Mouse (Mus musculus) liver, embryonic 16.5 days (tissue): ENCODE results near the gene Erbb3. TPM values are rescaled to one million over a fixed set of nuclear protein-coding genes. Genes with fewer than 3 reads are reported as not detected.

Source experiments
- ATAC-seq: fragments of 200-750 bp; cut with Nextera tagmentation; 2 replicates; pipeline ENCODE4 v1.8.0; 2017; ENCODE audit warnings: low read depth, mild to moderate bottlenecking, moderate number of reproducible peaks, moderate library complexity
- H3K27ac ChIP-seq: fragments of 300-500 bp; sonication (generic); 2 replicates; pipeline ENCODE4 v1.5.1; 2014; ENCODE audit warnings: mild to moderate bottlenecking, low read length
- H3K27me3 ChIP-seq: fragments of 300-500 bp; sonication (generic); 2 replicates; pipeline ENCODE4 v1.6.1; 2014; ENCODE audit warnings: low read depth, low read length, mixed read lengths; ENCODE audit not compliant: control insufficient read depth, insufficient read depth
- H3K36me3 ChIP-seq: fragments of 300-500 bp; sonication (generic); 2 replicates; pipeline ENCODE4 v1.6.1; 2014; ENCODE audit warnings: mild to moderate bottlenecking; ENCODE audit not compliant: control insufficient read depth, insufficient read depth
- H3K4me1 ChIP-seq: fragments of 300-500 bp; sonication (generic); 2 replicates; pipeline ENCODE4 v1.6.1; 2014; ENCODE audit warnings: low read depth, low read length, mixed read lengths; ENCODE audit not compliant: control insufficient read depth
- H3K4me2 ChIP-seq: fragments of 300-500 bp; sonication (generic); 2 replicates; pipeline ENCODE4 v1.6.1; 2014; ENCODE audit warnings: low read depth, low read length, mixed read lengths
- H3K4me3 ChIP-seq: fragments of 300-500 bp; sonication (generic); 2 replicates; pipeline ENCODE4 v1.5.1; 2014; ENCODE audit warnings: low read depth, mild to moderate bottlenecking, low read length
- H3K9ac ChIP-seq: fragments of 300-500 bp; sonication (generic); 2 replicates; pipeline ENCODE4 v1.6.1; 2014; ENCODE audit warnings: low read depth, low read length
- H3K9me3 ChIP-seq: fragments of 300-500 bp; sonication (generic); replicated peaks from 2 replicates; pipeline ENCODE4 v1.6.1; 2016; ENCODE audit warnings: low read length; ENCODE audit not compliant: control insufficient read depth
- WGBS: fragments of 180-500 bp; shearing (Covaris S2); extraction: QIAGEN DNeasy Blood & Tissue Kit; methylation state at CpG from one replicate; pipeline ENCODE4 v1.1.7; 2014; ENCODE audit not compliant: insufficient replicate concordance; 5-methylcytosine and 5-hydroxymethylcytosine counted together
- polyA plus RNA-seq: library from polyadenylated mRNA; unstranded; fragments of >200 nt; fragmentation: Nextera tagmentation; extraction: Ambion mirVana; gene quantifications from 2 replicates; pipeline ENCODE4 v1.2.1, GENCODE M21; 2015

Gene Erbb3
- polyA plus RNA-seq, 1 experiment from 2014 or later, result 5.2 TPM

DNA sequence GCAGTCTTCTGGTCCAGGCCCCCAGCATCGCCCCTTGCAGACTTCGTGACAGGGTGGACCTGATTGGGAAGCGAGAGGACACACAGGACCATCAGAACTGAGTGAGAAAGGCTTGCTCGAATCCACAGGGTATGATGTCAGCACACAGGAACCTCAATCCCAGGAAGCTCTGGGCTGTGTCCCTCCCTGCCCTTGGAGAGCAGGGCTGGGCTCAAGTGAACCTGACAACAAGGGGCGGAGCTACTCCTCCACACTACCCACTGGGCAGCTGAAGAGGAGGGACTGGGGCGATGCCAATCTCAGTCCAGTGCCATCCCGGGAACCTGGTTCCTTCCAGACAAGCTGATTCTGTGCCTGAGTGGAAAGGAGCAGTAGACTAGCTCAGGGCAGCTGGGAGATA, 5.8 kb downstream of the Erbb3 start:
- Histone ChIP-seq H3K27ac (no peak overlapping the region), H3K9me3 (no peaks in the 10 kb centered on the region), H3K27me3 (peaks cover 40% of the 10 kb centered on the region), H3K4me3 (no peak overlapping the region), H3K4me2 (no peak overlapping the region), H3K36me3 (no peaks in the 10 kb centered on the region), H3K4me1 (peaks cover 5% of the 10 kb centered on the region), H3K9ac (no peak overlapping the region)
- WGBS, result 31% methylated on average over 7 of the region's 7 CpGs
- ATAC-seq, result no peak

DNA sequence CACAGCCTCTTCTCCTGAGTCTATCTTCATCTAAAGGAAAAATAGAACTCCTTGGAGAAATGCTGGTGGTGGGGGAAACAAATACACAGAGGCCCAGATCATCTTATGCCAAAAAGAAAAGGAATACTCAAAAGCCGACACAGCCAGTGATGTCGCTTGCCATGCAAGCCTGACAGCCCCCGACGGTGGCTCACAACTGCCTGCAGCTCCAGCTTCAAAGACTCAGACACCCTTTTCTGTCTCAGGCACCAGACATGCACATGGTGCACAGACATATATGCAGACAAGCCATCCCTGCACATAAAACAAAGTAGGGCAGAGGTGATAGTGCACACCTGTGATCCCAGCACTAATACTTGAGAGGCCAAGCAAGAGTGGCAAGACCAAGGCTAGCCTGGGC, 9.7 kb downstream of the Erbb3 start:
- ATAC-seq, result no peak
- Histone ChIP-seq H3K9ac (no peak overlapping the region), H3K36me3 (no peaks in the 10 kb centered on the region; the same call in 1 of the 2 replicates), H3K4me2 (no peak overlapping the region), H3K9me3 (no peaks in the 10 kb centered on the region), H3K27ac (no peak overlapping the region), H3K4me3 (no peak overlapping the region), H3K4me1 (no peaks in the 10 kb centered on the region), H3K27me3 (peaks cover 8% of the 10 kb centered on the region)
- WGBS, result 83% methylated on average over 4 of the region's 4 CpGs

DNA sequence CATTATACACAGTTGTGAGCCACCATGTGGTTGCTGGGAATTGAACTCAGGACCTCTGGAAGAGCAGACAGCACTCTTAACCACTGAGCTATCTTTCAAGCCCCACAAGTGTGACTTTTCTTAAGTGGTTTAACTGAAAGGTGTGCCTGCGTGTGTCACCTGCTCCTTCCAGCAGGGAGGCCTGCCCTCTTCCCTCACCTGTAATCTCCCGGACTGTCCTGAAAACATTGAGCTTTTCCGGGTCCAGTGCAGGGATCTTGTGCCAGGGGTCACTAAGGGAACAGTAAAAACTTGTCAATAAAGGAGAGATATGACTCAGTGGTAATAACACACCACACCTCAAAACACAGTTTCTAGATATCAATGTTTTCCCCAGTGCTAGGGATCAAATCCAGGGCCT, 10.2 kb downstream of the Erbb3 start:
- Histone ChIP-seq H3K9me3 (no peaks in the 10 kb centered on the region), H3K27ac (no peak overlapping the region), H3K4me3 (no peak overlapping the region), H3K36me3 (no peaks in the 10 kb centered on the region; the same call in 1 of the 2 replicates), H3K27me3 (peaks cover 7% of the 10 kb centered on the region), H3K4me1 (no peaks in the 10 kb centered on the region), H3K9ac (no peak overlapping the region), H3K4me2 (no peak overlapping the region)
- ATAC-seq, result no peak
- WGBS, result 71% methylated on average over 3 of the region's 3 CpGs

DNA sequence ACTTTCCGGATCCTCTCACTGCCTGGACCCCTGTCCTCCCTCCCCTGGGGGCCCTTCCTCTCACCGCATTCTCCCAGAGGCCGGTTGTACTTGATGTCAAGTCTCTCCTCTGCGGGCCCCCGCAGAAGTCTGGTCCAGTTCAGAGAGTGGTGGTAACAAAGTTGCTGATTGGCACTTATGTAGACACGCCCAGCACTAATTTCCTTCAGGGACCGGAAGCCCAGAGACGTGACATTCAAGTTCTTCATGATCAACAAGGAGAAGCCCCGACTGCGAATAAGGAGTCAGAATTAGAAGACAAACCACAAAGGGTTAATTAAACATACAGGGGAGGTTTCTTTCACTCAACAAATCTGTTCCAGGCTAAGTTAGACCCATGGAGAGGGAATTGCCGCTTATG, 11.1 kb downstream of the Erbb3 start:
- ATAC-seq, result no peak
- Histone ChIP-seq H3K27ac (no peak overlapping the region), H3K4me1 (no peaks in the 10 kb centered on the region), H3K36me3 (no peaks in the 10 kb centered on the region; the same call in 1 of the 2 replicates), H3K9ac (no peak overlapping the region), H3K9me3 (no peaks in the 10 kb centered on the region), H3K4me3 (no peak overlapping the region), H3K4me2 (no peak overlapping the region), H3K27me3 (peaks cover 4% of the 10 kb centered on the region)
- 60% methylated on average over 11 of the region's 11 CpGs for WGBS

DNA sequence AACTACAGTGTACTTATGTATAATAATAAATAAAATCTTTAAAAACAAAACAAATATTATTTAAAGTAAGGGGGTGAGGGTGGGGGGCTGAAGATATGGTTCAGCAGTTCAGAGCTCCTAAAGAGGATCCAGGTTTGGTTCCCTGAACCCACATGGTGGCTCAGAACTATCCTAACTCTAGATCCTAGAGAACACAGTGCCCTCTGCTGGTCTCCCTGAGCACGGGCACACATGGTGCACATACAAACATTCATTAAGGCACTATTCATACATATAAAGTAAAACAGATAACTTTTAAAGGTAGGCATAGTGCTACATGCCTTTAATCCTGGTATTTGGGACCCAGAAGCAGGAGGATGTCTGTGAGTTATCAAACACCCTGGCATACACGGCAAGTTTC, 14.4 kb downstream of the Erbb3 start:
- H3K9me3 ChIP-seq, result no peaks in the 10 kb centered on the region
- no peaks in the 10 kb centered on the region for H3K4me1 ChIP-seq
- no peak overlapping the region for H3K27ac ChIP-seq
- H3K27me3 ChIP-seq, result peaks cover 3% of the 10 kb centered on the region; the same call in 1 of the 2 replicates
- ATAC-seq, result no peak
- no peak overlapping the region for H3K4me3 ChIP-seq
- H3K9ac ChIP-seq, result no peak overlapping the region
- no peak overlapping the region for H3K4me2 ChIP-seq
- no peaks in the 10 kb centered on the region; the same call in 1 of the 2 replicates for H3K36me3 ChIP-seq
- 72% methylated on average over 2 of the region's 2 CpGs for WGBS

DNA sequence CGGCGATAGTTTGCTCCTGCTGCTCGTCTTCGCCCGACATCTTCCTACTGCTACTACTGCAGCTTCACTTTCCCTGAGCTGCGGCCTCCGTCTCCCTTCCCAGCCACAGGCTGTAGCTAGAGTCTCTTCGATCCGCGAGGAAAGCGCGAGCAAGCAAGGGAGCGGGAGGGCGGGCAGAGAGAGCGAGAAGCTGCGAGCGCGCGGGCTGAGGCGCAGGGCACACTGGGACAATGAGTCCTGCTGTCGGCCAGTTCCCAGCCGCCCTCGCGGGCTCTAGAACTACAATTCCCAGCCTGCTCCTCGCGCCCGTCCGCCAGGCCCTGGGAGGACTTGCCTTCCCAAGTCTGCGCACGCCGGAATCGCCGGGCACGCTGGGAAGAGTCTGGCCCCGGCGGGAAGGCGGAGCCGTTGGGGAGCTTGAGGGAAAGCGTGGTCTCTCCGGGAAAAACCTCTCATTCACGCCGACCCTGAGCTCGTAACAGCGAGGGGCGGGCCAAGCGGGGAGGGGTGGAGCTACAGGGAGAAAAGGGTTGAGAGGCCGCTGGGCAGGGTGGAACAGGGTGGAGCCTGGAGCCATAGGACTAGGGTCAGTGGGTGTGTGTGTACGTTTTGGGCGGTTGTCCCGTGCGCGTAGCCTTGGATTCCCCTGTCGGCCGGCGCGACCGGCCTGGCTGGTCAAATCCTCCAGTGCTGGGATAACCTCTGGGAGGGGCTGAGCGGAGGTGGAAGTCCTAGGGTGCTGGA, 23.5 kb downstream of the Erbb3 start, which contains the start of gene Pa2g4:
Pa2g4 (minus strand) TSS at position 200 of the 744 bp plus-strand sequence.
- Histone ChIP-seq H3K4me1 (peaks cover 19% of the 10 kb centered on the region), H3K36me3 (peaks cover 14% of the 10 kb centered on the region), H3K27me3 (no peaks in the 10 kb centered on the region), H3K4me3 (peak within 1 kb of the TSS; percentile 94), H3K9me3 (no peaks in the 10 kb centered on the region), H3K27ac (peak within 1 kb of the TSS; percentile 99), H3K9ac (peak within 1 kb of the TSS; percentile 97), H3K4me2 (peak within 1 kb of the TSS; percentile 95)
- under 1% methylated on average over 58 of the region's 58 CpGs for WGBS
- ATAC-seq, result peak; percentile 95

DNA sequence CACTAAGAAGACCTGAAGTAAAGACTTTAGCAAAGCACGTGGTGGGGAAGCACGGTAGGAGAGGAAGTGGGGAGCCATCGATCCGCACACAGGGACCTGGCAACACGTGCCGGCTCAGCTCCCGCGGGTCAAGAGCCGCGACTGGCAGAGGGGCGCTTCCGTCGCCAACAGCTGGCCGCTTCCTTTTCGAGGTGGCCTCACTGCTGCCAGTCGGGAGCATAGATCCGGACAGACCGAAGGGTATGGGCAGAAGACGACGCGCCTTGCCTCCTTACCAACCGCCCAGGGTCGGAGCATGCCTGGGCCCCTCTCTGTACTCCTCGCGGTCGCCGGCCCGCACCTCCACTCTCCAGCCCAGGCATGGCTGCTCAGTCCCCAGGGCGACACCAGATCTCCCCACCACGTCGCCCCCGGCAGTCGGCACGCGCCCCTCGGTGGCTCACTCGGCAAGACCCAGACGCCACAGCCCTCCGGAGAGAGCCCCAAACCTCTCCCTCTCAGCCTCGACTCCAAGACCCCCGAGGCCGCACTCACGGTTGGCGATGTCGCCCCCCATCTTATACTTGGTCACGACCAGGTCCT, 24.2 kb downstream of the Erbb3 start:
- Histone ChIP-seq H3K4me1 (peaks cover 19% of the 10 kb centered on the region), H3K4me3 (peak overlapping the region; percentile 94), H3K9ac (peak overlapping the region; percentile 97), H3K4me2 (peak overlapping the region; percentile 95), H3K9me3 (no peaks in the 10 kb centered on the region), H3K36me3 (peaks cover 21% of the 10 kb centered on the region), H3K27me3 (no peaks in the 10 kb centered on the region), H3K27ac (peak overlapping the region; percentile 99)
- 0 out of 2 replicates have a peak, but pooled peaks have one; percentile 6 for ATAC-seq
- WGBS, result under 1% methylated on average over 45 of the region's 46 CpGs

DNA sequence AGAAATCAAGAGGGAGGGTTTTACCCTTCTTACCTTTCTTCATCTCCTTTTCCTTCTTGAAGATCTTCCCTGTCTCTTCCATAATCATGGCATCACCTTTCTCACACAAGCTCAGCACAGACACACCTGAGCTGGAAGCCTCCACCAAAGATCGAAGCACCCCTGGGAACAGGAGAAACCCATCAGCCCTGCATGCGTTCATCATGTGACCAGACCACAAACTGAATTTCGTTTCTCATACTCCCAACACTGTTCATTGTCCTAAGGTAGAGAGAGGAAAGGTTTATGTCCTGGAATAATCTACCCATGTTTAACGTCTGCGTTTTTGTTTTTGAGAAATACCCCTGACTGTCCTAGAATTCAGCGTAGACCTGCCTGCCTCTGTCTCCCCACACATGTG, 25.9 kb downstream of the Erbb3 start:
- WGBS, result 64% methylated on average over 6 of the region's 6 CpGs
- H3K9ac ChIP-seq, result no peak overlapping the region
- H3K9me3 ChIP-seq, result no peaks in the 10 kb centered on the region
- peak overlapping the region; percentile 95; the same call in 1 of the 2 replicates for H3K4me2 ChIP-seq
- ATAC-seq, result no peak
- no peak overlapping the region for H3K27ac ChIP-seq
- peak overlapping the region; percentile 5; the same call in 1 of the 2 replicates for H3K4me3 ChIP-seq
- H3K27me3 ChIP-seq, result no peaks in the 10 kb centered on the region
- peaks cover 19% of the 10 kb centered on the region for H3K4me1 ChIP-seq
- H3K36me3 ChIP-seq, result peaks cover 37% of the 10 kb centered on the region

DNA sequence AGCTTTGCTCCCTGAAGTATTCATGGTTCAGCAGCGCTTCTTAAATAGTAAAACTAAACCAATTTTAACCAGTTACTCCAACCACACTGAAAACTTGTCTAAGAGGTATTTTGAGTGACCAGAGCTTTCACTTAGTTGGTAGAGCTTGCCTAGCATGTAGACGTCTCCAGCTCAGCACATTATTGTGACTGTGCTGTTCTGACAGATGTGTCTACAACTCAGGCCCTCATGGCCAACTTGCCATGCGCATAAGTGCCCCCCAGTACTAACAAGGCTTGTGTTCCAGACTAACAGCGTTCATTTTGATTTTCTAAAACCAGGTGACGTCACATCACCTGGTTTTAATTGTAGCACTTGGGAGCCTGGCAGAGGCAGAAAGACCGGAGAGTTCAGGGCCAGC, 32.5 kb downstream of the Erbb3 start:
- no peak overlapping the region for H3K9ac ChIP-seq
- H3K27ac ChIP-seq, result no peak overlapping the region
- peaks cover 40% of the 10 kb centered on the region for H3K36me3 ChIP-seq
- H3K27me3 ChIP-seq, result no peaks in the 10 kb centered on the region
- H3K4me2 ChIP-seq, result no peak overlapping the region
- 82% methylated on average over 6 of the region's 6 CpGs for WGBS
- H3K4me1 ChIP-seq, result no peaks in the 10 kb centered on the region
- no peak overlapping the region for H3K4me3 ChIP-seq
- no peak for ATAC-seq
- H3K9me3 ChIP-seq, result no peaks in the 10 kb centered on the region
